Mouse (Mus musculus) heart, adult 18-20 months (tissue): Measurements from ENCODE around the gene Ptprn2. TPM values are rescaled to one million over a fixed set of nuclear protein-coding genes. Genes with fewer than 3 reads are reported as not detected.
"Not testable (repeated sequence)": the region's sequence is repeated elsewhere in the genome, so short reads cannot be mapped to it uniquely, and the experiment has no call there.

Experiments used
- DNase-seq, 2 experiments: peaks; one replicate each; pipeline ENCODE4 v3.0.0; 2021 to 2022; ENCODE audit warnings: mixed read lengths in 1 of 2
- long read RNA-seq, 2 experiments: library from polyadenylated mRNA; stranded (forward); transcript quantifications; one replicate each; pipeline ENCODE4 v2.0.0; 2021
- total RNA-seq, 2 experiments: library from RNA; stranded (reverse); gene quantifications; 2 replicates each; pipeline ENCODE4 v1.2.3; 2021

Ptprn2 gene
- total RNA-seq, result under 1 TPM; 0.07 to 0.18 TPM
- long read RNA-seq, experiment 1, partial matches to known transcripts, result 0 of 2 reads
- long read RNA-seq, experiment 1, other reads (novel, unspliced or antisense), result 2 of 2 reads
- long read RNA-seq, experiment 2, result 0 reads

DNA sequence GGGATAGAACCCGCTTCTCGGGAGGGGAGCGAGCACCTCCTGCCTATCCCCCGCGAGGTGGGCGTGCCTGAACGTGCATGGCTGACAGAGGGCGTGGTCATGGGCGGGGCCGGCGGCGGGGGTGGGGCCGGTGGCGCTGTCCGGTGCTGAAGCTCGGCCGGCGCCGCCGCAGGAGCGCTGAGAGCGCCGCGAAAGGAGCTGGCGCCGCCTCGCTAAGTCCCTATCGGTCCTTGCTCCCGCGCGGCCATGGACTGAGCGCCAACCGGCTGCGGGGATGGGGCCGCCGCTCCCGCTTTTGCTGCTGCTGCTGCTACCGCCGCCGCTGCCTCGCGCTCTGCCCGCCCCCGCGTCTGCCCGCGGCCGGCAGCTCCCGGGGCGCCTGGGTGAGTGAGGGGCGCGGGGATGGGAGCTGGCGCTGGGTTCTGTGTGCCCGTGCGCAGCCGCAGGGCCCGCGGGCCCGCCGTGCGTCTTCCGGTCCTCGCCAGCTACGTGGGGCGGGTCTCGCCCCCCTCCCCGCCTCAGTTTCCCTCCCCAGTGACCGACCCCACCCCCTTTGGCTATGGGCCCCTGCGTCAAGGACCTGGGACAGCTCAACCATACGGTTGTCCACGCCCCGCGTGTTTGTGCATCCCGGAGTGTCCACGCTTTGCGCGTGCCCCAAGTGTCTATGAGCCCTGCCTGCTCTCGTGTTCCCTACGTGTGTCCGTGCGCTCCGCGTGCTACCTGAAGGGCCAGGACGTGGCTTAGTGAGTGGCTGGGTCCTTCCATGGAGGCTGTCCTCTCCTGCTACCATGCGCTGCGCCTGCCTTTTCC, at the start of gene Ptprn2:
Gene Ptprn2, plus strand, starts transcription at position 130 of the 813 bp plus-strand sequence.
- DNase-seq, result peak; percentile 13 to 19

DNA sequence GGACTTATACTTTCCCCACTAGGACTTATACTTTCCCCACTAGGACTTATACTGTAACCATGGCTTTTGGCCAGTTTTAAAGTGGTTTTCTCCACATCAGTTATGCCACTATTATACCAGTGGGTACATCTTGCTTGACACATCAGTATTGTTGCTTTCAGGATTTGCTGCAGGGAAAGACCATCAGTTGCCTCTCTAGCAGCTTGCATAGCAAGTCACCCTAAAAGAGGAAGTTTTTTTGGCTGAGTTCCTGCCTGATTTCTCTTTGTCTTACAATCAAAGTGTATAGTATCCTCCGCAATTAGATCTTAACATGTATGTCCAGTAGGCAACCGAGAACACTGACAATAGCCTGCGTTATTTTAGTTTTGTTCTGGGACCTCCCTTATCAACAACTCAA, 49.4 kb upstream of the Ptprn2 start:
- DNase-seq, result peak in 1 of 2 experiments; percentile 17

DNA sequence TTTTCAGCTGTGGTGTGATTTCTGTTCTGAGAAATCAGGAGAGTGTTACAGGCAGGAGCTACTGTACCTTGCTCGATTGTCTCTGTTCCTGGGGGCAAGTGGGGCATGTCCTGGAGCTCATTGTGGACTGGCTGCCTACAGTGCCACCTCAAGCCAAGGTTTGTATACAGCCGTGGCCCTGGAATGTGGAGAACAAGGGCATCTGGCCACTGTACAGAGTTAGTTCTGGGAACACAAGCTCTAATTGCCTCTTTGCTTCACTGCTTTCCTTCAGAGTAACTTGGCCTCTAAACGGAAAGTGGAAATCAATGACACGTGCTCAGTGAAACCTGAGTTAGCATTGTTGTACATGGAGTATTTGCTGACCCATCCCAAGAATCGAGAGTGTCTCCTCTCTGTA, 46.9 kb upstream of the Ptprn2 start:
- peak in 1 of 2 experiments; percentile 14 for DNase-seq

DNA sequence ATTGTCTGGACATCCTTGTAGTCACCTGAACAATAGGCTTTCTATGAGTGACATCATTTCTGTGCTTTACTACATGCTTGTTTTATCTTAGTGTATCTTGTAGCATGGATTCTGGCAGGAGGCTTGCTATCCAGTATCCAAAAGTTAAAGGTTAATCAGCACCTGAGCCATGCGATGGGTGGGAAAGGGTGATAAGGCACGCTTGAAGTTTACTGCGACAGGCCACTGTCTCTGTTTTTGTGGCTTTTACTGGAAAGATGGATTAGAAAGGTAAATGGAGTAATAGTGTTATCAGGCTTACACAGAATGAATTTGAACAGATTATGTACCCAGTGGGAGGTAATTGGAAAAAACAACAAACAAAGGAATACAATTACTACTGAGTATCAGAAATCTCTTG, 43.3 kb upstream of the Ptprn2 start:
- DNase-seq, result no peak

DNA sequence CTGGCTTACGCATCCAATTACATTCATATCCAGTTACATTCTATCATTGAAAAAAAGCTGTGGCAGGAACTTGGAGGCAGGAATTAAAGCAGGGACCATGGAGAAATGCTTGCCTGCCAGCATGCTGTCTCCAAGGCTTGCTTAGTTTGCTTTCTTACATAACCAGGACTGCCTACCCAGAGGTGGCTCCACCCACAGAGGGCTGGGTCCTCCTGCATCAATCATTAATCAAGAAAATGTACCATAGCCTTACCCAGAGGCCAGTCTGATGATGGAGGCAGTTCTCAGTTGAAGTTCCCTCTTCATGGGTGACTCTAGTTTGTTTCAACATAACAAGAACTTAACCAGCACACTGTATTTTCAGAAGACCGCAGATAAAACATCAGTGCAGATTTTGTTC, 36.0 kb upstream of the Ptprn2 start:
- no peak for DNase-seq

DNA sequence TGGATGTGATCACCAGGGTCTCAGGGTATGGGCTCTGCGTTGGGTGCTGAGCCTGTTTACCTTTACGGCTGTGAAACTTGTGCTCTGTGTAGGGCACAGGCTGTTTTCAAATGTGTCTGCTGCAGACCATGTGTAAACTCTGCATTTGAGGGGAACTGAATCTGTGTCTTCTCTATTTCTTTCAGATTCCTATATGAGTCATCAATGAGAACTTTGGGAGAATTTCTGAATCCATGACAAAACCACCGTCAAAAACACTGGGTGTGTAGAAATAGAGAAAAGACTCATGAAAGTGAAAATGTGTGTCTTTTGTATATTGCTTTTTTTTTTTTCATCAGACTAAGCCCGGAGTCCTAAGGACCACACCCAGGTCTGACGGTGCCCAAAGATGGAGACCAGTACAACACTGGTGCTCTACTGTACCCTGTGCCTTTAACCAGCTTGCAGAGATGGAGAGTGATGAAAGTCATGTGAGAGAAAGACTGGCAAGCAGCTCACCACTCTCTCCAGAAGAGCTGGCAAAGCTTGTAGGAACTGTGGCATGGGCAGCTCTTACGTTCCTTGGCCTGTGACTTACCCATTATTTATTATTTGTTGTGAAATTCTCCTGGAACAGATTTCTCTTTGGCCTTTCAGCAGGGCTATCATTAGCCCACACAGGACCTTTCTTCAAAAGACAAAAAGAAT, 25.0 kb upstream of the Ptprn2 start:
- no peak for DNase-seq

DNA sequence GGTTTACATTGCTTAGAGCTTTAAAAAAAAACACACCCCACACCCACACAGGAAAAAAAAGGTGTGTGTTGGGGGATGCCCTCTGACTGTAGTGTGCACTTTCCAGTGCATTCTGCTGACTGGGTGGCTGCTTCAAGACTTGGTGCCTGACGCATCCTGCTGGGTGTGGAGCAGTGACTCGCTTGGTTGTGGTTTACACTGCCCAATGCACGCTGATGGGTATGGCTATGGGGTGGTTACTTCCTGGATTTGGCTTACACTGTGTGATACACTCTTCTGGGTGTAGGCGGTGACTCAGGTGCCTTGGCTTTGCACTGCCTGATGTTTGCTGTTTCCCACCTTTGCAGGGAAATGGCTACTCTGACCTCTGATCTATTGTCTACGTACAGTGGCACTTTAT, 18.5 kb upstream of the Ptprn2 start:
- DNase-seq, result no peak

DNA sequence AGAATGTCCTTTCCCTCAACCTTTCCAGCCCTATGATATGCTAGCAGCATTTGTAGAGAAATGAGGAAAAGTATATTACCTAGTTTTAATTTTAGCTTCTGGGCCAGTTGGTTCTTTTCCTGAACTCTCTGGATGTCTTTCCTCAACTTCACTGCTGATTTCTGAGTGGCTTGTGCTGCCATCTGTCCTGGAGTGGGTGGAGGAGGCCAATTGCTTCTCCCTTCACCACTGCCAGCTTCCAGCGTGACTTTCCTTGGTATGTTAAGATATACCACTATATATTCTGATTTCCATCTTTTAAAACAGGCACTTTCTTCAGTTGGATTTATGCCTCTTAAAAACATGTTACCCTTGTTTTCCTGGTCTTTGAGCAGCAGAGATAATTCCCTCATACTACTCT, 17.2 kb upstream of the Ptprn2 start:
- DNase-seq, result no peak

DNA sequence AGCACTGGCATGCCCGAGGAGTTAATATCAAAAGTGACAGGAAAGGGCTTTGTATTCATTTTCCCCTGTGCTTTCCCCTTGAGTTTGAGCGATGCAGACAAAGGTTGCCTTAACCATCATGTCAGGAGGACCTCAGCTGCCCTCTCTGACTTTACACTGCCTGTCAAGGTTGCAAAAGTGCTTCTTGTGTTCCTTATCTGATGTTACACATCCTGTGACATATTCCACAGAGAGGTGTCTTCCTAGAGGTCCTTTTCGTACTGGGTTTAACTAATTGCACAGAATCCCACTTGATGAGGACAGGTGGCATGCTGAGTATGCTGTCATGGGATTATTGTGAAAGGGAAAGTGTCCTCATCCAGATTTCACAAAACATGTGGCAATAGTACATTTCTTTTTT, 16.4 kb upstream of the Ptprn2 start:
- DNase-seq, result no peak

DNA sequence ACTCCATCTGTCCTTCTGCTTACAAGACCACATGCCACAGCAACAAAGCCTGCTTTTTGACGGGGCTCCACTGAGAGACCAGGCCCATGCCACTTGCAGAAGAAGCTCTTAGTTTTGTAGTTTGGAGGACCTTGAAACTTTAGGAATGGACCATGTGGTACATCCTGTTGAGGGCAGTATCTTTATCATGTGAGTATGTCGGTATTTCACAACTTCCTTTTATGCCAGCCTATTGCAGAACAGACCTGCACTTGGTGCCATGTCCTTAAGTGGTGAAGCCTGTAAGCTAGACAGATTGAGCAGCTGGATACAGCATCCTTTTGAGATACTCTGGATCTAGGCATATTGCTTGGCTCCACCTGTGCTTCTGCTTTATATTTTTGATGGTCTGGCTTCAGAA, 12.3 kb upstream of the Ptprn2 start:
- no peak for DNase-seq

DNA sequence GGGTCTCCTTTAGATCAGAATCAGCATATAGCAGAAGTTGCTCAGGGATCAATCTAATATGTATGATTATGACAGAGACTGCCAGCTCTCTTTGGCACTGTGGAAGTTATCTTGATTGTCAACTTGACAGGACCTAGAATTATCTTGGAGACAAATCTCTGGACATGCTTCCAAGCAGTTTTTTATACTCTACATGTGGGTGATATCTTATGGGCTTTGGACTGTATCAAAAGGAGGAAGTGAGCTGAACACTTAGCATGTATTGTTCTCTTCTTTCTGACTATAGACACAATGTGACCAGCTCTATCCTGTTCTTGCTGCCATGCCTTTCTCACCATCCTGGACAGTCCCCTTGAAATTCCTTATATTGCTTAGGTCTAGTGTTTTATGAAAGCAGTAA, 11.8 kb upstream of the Ptprn2 start:
- no peak for DNase-seq

DNA sequence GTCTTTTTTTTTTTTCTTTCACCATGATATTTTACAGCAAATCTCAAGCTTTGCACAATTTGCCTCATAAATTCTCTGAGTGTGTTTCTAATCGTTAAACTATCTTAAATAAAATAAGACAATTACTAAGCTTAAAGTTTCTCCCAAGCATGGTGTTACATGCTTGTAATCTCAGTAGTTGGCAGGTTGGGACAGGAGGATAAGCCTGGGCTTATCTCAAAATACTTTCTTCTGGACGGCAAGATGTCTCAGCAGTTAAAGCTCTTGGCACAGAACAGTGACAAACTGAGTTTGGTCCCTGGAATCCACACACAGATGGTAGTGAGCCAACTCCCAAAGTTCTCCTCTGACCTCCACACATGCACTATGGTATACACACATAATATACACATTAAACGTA, 10.8 kb upstream of the Ptprn2 start:
- DNase-seq, result no peak

DNA sequence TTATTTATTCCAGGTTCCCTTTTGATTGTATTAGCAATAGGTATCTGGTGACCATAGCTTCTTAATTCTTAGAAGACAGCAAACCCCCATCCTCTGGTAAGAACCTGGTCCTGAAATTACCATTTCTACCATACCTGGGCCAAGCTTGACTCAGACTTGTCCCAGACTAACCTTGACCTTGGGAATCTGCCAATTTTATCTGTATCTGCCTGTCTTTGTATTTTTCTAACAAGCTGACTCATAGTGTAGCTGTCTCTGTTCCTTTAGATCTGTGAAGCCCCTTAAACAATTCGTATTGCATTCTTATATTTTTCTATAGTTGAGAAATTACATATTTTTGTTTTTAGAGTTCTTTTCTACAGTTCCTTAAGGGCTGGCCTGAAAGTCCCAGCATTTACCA, 6.7 kb upstream of the Ptprn2 start:
- DNase-seq, result no peak

DNA sequence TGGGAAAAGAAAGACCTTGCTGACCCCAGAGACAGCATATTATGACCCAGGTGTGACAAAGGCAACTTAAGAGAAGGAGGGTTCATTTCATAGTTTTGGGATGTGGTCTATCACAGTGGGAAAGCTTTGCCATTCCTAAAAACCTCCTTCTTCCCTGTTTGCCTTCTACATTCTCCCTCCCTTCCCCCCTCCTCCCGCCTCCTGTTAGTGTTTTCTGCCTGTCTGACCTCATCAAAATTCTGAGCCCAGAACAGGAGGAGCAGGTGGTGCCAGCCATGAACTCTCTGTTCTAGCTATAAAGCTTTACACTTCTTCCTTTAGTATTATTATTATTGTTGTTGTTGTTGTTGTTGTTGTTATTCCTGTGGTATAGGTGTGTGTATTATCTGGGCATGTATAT, 3.6 kb upstream of the Ptprn2 start:
- DNase-seq, result no peak

DNA sequence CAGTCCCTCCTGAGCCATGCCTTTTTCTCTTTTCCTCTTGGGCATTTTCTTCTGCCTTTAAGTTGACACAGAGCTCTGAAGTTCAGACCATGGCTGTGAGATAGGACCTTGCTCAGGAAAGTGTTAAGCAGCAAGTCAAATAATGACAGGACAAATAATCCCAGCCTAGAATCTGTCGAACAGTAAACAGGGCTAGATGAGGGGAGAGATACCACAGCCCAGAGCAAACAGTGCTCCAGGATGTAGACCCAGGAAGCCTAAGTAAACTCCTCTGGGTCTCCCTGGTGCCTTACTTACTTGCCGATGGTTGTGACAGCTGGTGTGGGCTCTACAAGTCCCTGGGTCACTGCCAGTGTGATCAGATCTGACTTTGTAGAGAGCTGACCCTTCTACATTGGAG, 1.9 kb upstream of the Ptprn2 start:
- no peak for DNase-seq

DNA sequence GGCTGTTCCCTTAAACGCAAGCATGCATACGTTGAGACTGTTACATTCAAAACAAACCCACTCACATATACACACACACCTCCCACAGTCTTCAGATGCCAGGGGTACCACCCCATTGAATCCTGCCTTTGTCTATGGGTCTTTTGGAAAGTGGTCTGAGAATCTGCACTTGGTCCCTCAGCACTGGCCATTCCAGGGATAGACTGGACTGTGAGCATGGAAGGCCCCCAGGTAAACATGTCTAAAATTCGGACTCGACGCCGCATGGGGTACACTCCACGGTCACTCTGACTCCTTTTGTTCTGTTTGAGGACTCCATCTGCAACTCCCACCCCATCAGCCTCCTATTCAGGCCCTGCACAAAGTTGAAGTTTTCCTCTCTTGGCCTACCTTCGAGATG, 529 bp upstream of the Ptprn2 start:
- DNase-seq, result no peak

DNA sequence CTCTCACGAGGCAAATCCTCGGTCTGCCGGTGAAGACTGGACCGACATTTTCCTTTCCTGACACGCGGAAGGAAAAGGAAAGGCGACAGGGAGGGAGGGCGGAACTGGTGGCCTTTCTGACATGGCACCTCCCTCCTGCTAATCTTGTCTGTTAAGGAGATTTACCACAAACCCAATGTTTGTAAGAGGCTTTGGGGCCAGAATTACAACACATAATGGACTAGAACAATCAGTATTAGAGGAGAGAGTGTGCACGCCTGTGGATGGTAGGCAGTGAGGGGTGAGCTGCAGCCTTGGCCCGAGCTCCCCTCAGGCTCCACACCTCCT, 847 bp downstream of the Ptprn2 start:
- no peak for DNase-seq

DNA sequence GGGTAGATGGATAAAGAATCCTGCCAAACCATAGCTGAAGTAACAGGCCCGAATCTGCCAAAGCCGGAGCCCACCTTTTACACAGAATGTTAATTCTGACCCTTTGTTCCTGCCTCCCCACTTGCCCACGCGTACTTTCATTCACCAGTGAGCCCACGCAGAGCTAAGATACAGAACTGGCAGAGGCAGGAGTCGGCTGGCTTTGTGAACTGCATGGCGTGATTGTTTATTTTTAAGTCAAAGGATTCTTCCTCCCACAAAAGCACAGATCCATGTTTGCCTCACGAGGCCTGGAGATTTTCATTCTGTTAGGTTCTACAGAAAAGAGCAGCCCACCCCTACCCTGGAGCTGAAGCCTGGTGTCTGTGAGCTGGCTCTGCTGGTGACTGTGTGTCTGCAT, 3.3 kb downstream of the Ptprn2 start:
- DNase-seq, result no peak

DNA sequence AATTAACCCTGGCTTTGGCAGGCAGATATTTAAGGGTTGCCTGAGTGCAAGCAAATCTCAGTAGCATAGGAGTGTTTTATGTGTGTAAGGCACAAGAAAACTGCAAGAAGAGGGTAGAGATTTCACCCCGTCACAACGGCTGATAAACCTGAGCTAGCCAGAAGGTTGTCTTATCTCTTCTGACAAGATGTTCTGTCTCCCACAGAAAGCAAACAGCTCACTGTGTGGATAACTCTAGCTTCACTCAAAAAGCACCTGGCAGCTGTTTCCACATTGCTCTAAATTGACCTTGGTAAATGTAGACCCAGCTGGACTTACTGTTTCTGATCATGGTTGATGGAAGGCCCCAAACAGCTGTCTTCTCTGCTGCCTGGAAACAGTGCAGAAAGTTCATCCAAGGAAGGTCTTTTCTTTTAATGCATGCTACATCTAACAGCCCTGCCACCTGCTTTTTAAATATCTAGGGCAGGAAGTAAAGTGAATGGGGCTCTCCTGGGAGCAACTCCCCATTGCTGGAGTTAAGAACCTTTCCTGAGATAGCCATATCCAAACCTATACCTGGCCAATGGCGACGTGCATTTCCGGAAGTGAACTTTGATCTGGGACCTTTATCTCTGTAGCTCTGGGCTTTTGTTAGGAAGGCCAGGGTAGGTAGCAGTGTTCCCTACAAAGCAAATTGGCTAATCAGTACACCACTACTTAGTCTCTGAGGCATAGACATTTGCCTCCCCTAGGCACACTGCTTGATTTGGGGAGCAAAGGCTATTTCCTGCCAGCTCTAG, 5.2 kb downstream of the Ptprn2 start:
- DNase-seq, result no peak

DNA sequence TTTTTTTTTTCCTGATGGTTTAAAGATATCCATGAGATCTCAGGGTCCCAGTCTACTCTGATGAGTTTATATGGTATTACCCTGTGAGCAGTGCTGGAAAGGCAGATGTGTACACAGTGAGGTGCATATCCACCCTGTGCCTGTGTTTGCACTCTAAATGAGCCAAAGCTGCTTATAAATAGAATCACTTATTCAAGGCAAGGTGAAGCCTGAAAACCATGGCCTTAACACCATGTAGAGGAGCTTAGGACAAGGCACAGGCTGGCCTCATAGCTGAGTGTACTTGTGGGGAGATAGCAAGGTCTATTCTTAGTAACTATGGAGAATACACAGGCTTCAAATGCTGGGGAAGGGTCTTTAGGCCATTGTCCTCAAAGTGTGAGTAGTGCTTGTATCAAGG, 13.1 kb downstream of the Ptprn2 start:
- DNase-seq, result peak in 1 of 2 experiments; percentile 4

DNA sequence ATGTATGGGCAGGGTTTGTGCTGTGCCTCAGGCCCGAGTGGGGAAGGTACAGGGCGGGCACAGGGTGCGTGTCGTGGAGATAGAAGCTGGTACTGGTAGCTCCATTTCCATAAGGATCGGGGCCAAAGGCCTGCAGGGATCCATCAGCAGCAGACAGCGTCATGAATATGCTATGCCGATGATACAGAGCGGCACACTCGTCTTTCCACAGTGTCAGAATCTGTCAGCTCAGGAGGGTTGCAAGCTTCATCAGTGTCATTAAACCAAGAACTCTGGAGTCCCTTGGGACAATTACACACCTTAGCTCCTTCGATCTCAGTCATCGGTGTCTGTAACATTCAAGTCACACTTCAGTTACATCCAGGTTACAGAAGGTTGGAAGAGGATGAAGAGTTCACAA, 15.1 kb downstream of the Ptprn2 start:
- DNase-seq, result no peak

DNA sequence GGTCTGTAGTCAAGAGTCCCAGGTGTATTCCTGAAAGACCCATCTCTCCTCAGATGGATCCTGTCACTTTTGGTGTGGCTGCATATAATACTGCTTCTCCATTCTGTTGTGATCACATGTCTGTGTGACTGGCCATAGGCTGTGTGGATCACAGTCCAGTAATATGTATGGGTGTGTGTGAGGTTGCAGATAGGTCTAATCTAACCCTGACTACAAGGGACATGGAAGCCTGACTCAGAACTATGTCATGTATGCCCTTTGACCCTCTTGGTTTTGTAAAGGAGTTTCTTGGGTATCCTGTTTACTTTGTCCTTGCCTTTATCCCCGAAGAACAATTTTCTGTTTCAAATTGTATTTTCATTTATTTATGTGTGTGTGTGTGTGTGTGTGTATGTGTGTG, 27.0 kb downstream of the Ptprn2 start:
- no peak for DNase-seq

DNA sequence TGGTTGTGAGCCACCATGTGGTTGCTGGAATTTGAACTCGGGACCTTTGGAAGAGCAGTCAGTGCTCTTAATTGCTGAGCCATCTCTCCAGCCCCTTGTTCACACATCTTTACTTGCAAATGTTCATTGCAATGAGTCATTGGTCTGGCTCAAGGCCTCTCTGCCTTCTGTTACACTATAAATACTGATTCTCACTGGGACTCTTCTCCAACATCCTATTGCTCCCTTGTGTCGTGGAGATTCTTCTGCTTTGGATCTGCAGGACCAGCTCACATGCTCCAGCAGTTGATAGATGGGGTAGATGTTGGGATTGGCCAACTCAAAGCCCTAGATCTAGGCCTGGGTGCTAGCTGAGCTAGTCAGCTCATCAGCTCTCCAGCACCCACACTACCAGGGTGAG, 28.3 kb downstream of the Ptprn2 start:
- DNase-seq, result not testable (repeated sequence)
